Mouse (Mus musculus): ENCODE data around the gene Gm13078. TPM values are rescaled to one million over a fixed set of nuclear protein-coding genes. Genes with fewer than 3 reads are reported as not detected.

Gm13078 gene
- not detected in 2 replicates for polyA plus RNA-seq (2015; fragmentation: Nextera tagmentation; extraction: Ambion mirVana)

DNA sequence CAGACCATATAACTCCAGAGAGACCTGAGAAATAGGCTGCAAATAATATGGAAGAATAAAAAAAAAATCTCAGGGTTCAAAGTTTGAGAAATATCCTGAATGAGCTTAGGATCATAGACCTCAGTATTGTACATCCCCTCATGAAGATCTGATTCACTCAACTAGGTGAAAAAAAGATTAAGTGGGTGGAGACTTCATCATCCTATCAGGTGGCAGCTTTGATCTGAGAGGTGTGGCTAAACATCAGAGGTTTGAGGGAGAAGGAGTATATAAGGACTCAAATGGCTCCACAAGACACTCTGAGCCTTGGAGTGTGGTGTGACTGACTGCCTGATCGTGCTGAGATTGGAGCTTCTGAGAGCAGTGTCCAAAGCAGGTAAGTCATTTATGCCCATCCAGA, at the start of gene Gm13078:
Gm13078 (plus strand) TSS at position 301 of the 400 bp plus-strand sequence.
- H3K27ac ChIP-seq (ENCODE audit: low read length), result no peak within 1 kb of the TSS
- no peak within 1 kb of the TSS for H3K9ac ChIP-seq (ENCODE audit: low read length)
- H3K9me3 ChIP-seq (replicated peaks; ENCODE audit: control insufficient read depth, low read length), result peaks cover 7% of the 10 kb centered on the region
- WGBS, result 76% methylated on average over 1 of the region's 1 CpGs
- no peak within 1 kb of the TSS for H3K4me2 ChIP-seq (ENCODE audit: low read depth, low read length)
- no peak for ATAC-seq (replicated peaks; ENCODE audit: extremely low read depth, insufficient read depth, low FRiP score)
- H3K4me1 ChIP-seq (ENCODE audit: control insufficient read depth, insufficient read depth, low read length), result no peaks in the 10 kb centered on the region
- no peaks in the 10 kb centered on the region for H3K27me3 ChIP-seq (ENCODE audit: control insufficient read depth, insufficient read depth, low read length)
- no peak within 1 kb of the TSS for H3K4me3 ChIP-seq (ENCODE audit: low read length)
- no peaks in the 10 kb centered on the region for H3K36me3 ChIP-seq (ENCODE audit: control insufficient read depth, insufficient read depth)

DNA sequence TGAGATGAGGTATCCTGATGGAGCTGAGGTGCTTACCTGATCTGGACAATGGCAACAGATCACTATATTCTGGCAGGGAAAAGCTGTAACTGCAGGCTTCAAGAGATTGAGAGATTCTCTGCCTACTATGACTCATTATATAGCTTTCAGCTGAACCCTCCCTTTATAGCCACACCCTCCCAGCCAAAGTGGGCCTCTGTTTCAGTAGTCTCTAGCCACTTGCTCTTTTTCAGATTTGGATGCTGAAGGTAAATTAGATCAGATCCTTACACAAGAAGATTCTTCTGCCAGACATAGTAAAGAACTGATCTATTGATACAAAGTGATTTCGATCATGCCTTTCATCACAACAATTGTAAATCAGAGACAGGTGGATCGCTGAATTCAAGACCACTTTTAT, 16.6 kb upstream of the Gm13078 start, which contains the start of gene Gm13089:
Gm13089 (minus strand) TSS at position 101 of the 400 bp plus-strand sequence.
- no peaks in the 10 kb centered on the region for H3K4me1 ChIP-seq (ENCODE audit: control insufficient read depth, insufficient read depth, low read length)
- H3K4me3 ChIP-seq (ENCODE audit: low read length), result no peak within 1 kb of the TSS
- H3K36me3 ChIP-seq (ENCODE audit: control insufficient read depth, insufficient read depth), result no peaks in the 10 kb centered on the region
- WGBS, result 63% methylated on average over 2 of the region's 2 CpGs
- no peak within 1 kb of the TSS for H3K27ac ChIP-seq (ENCODE audit: low read length)
- no peak within 1 kb of the TSS for H3K9ac ChIP-seq (ENCODE audit: low read length)
- H3K27me3 ChIP-seq (ENCODE audit: control insufficient read depth, insufficient read depth, low read length), result no peaks in the 10 kb centered on the region
- no peak for ATAC-seq (replicated peaks; ENCODE audit: extremely low read depth, insufficient read depth, low FRiP score)
- H3K4me2 ChIP-seq (ENCODE audit: low read depth, low read length), result no peak within 1 kb of the TSS
- H3K9me3 ChIP-seq (replicated peaks; ENCODE audit: control insufficient read depth, low read length), result peaks cover 23% of the 10 kb centered on the region

Other genes with a start within 250 kb of the Gm13078 start
- gene Gm13043, start 208.1 kb upstream of the Gm13078 start, polyA plus RNA-seq (2015; fragmentation: Nextera tagmentation; extraction: Ambion mirVana), result not detected in 2 replicates
- gene Gm13040, start 183.5 kb upstream of the Gm13078 start, polyA plus RNA-seq (2015; fragmentation: Nextera tagmentation; extraction: Ambion mirVana), result not detected in 2 replicates
- not detected in 2 replicates for gene BC080695, start 167.8 kb upstream of the Gm13078 start, polyA plus RNA-seq (2015; fragmentation: Nextera tagmentation; extraction: Ambion mirVana)
- gene Gm13057, start 167.7 kb upstream of the Gm13078 start, polyA plus RNA-seq (2015; fragmentation: Nextera tagmentation; extraction: Ambion mirVana), result not detected in 2 replicates
- gene Gm13083, start 104.5 kb upstream of the Gm13078 start, polyA plus RNA-seq (2015; fragmentation: Nextera tagmentation; extraction: Ambion mirVana), result not detected in 2 replicates
- gene Gm13088, start 62.2 kb upstream of the Gm13078 start, polyA plus RNA-seq (2015; fragmentation: Nextera tagmentation; extraction: Ambion mirVana), result not detected in 2 replicates
- gene Gm13089, start 16.7 kb upstream of the Gm13078 start, polyA plus RNA-seq (2015; fragmentation: Nextera tagmentation; extraction: Ambion mirVana), result not detected in 2 replicates
- gene Gm13023, start 69.9 kb downstream of the Gm13078 start, polyA plus RNA-seq (2015; fragmentation: Nextera tagmentation; extraction: Ambion mirVana), result not detected in 2 replicates
- not detected in 2 replicates for gene Gm13084, start 96.6 kb downstream of the Gm13078 start, polyA plus RNA-seq (2015; fragmentation: Nextera tagmentation; extraction: Ambion mirVana)
- not detected in 2 replicates for gene Gm13103, start 127.0 kb downstream of the Gm13078 start, polyA plus RNA-seq (2015; fragmentation: Nextera tagmentation; extraction: Ambion mirVana)
- gene Pramef6, start 180.9 kb downstream of the Gm13078 start, polyA plus RNA-seq (2015; fragmentation: Nextera tagmentation; extraction: Ambion mirVana), result not detected in 2 replicates
- not detected in 2 replicates for gene Pramef25, start 231.6 kb downstream of the Gm13078 start, polyA plus RNA-seq (2015; fragmentation: Nextera tagmentation; extraction: Ambion mirVana)
- not detected in 2 replicates for gene Gm13101, start 247.5 kb downstream of the Gm13078 start, polyA plus RNA-seq (2015; fragmentation: Nextera tagmentation; extraction: Ambion mirVana)

Measured in heart, embryonic 16.5 days (tissue).